Mouse (Mus musculus) liver, adult 2 months (tissue): ENCODE data around the gene Scn4b. TPM values are rescaled to one million over a fixed set of nuclear protein-coding genes. Genes with fewer than 3 reads are reported as not detected.

Experiments used
- DNase-seq: peaks from one replicate; pipeline ENCODE4 v3.0.0-alpha.2; 2011; ENCODE audit warnings: low read depth, low spot score; ENCODE audit errors: extremely low read depth
- H3K27ac ChIP-seq: fragments of 200-500 bp; replicated peaks from 2 replicates; pipeline ENCODE4 v1.5.1; 2012; ENCODE audit warnings: low read depth, mild to moderate bottlenecking, control low read depth, inconsistent platforms, low read length; ENCODE audit not compliant: insufficient read depth
- H3K27me3 ChIP-seq: fragments of 200-500 bp; 2 replicates; pipeline ENCODE4 v1.6.1; 2012; ENCODE audit warnings: mild to moderate bottlenecking, moderate library complexity, low read length, inconsistent platforms; ENCODE audit not compliant: control insufficient read depth, insufficient read depth
- H3K36me3 ChIP-seq: fragments of 200-500 bp; 2 replicates; pipeline ENCODE4 v1.6.1; 2012; ENCODE audit warnings: low read length, inconsistent platforms; ENCODE audit not compliant: control insufficient read depth, insufficient read depth
- H3K4me1 ChIP-seq: fragments of 200-500 bp; 2 replicates; pipeline ENCODE4 v1.6.1; 2011; ENCODE audit warnings: low read length; ENCODE audit not compliant: control insufficient read depth, insufficient read depth
- H3K4me3 ChIP-seq: fragments of 200-500 bp; 2 replicates; pipeline ENCODE4 v1.5.1; 2011; ENCODE audit warnings: low read depth, mild to moderate bottlenecking, control low read depth, low read length, moderate library complexity; ENCODE audit not compliant: insufficient read depth
- H3K79me2 ChIP-seq: fragments of 200-500 bp; 2 replicates; pipeline ENCODE4 v1.6.1; 2012; ENCODE audit warnings: inconsistent platforms, mild to moderate bottlenecking, low read length, moderate library complexity; ENCODE audit not compliant: control insufficient read depth, insufficient read depth
- H3K9ac ChIP-seq: fragments of 200-500 bp; 2 replicates; pipeline ENCODE4 v1.6.1; 2012; ENCODE audit warnings: low read depth, mild to moderate bottlenecking, control low read depth, inconsistent platforms, low read length
- CTCF ChIP-seq: fragments of 200-500 bp; IDR thresholded peaks from 2 replicates; pipeline ENCODE4 v1.5.1; 2011; ENCODE audit warnings: low read depth, low read length, control low read depth
- POLR2A ChIP-seq: fragments of 200-500 bp; IDR thresholded peaks from 2 replicates; pipeline ENCODE4 v1.6.1; 2011; ENCODE audit warnings: low read length, control low read depth; ENCODE audit not compliant: insufficient read depth; ENCODE audit errors: extremely low read depth
- WGBS: fragments of 180-500 bp; shearing (Covaris S2); methylation state at CpG from one replicate; pipeline ENCODE4 v1.1.7; 2018; 5-methylcytosine and 5-hydroxymethylcytosine counted together
- polyA plus RNA-seq: library from polyadenylated mRNA; depleted of rRNA; stranded (reverse); fragments of >200 nt; gene quantifications from 2 replicates; pipeline ENCODE4 v1.2.3, GENCODE M21; 2012
- total RNA-seq: library from RNA; depleted of rRNA; stranded (reverse); fragments of >200 nt; gene quantifications from 2 replicates; pipeline ENCODE4 v1.2.3, GENCODE M21; 2014

Gene Scn4b
- total and polyA plus RNA-seq, 2 experiments: 0.02 to 0.28 TPM

GRCm38 (mm10) chr9:45133484-45134310, 4.5 kb upstream of the Scn4b start:
- Histone ChIP-seq H3K36me3 (no peaks in the 10 kb centered on the region), H3K9ac (no peak overlapping the region), H3K79me2 (no peaks in the 10 kb centered on the region), H3K4me3 (no peak overlapping the region), H3K4me1 (no peaks in the 10 kb centered on the region), H3K27ac (no peak overlapping the region), H3K27me3 (peaks cover 10% of the 10 kb centered on the region)
- peak; percentile 57 for DNase-seq
- WGBS: 25% methylated on average over 5 of the region's 5 CpGs
- TF ChIP-seq CTCF (peak; percentile 87), POLR2A (no peak)

DNA sequence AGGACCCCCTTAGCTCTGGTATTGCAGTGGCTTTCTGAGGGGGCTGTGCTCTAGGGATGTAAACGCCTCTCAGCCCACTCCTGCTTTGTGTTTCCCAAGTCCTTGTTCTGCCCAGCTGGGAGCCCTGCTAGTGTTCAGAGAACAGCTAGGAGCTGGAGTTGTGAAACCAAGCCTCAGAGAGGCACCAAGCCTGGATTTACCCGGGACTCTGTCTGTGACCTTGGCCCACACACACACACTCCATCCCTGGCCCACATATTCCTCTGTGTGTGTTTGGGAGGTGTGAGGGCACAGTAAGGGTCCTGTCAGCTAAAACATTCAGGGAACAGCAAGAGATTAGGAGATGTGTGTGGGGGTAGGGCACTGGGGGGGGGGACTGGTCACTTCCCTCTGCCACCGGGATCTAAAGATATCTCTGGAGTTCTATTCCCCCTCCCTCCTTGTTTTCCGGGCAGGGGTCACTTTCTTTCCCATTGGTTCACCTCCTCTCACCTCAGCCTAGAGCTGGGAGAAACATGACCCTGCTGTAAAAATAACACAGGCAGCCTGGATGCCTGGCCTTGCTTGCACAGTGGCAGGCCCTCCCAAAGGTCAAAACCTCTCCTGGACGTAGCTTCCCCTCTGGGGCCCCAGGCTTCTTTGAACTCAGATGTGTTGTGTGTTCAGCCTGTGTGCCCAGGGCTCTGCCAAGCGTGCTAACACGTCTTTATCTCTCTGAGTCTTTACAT, 1.6 kb upstream of the Scn4b start:
- no peak overlapping the region for H3K4me3 ChIP-seq
- DNase-seq: no peak
- WGBS: 17% methylated on average over 7 of the region's 7 CpGs
- H3K79me2 ChIP-seq: no peaks in the 10 kb centered on the region
- no peak overlapping the region for H3K27ac ChIP-seq
- H3K36me3 ChIP-seq: no peaks in the 10 kb centered on the region
- H3K27me3 ChIP-seq: peaks cover 16% of the 10 kb centered on the region
- H3K9ac ChIP-seq: no peak overlapping the region
- no peaks in the 10 kb centered on the region for H3K4me1 ChIP-seq
- no peak for TF ChIP-seq CTCF
- TF ChIP-seq POLR2A: no peak

GRCm38 (mm10) chr9:45139082-45139481, 887 bp downstream of the Scn4b start:
- WGBS: 45% methylated on average over 7 of the region's 7 CpGs
- Histone ChIP-seq H3K9ac (no peak overlapping the region), H3K27ac (no peak overlapping the region), H3K4me3 (no peak overlapping the region), H3K36me3 (no peaks in the 10 kb centered on the region), H3K4me1 (no peaks in the 10 kb centered on the region), H3K27me3 (peaks cover 16% of the 10 kb centered on the region), H3K79me2 (no peaks in the 10 kb centered on the region)
- TF ChIP-seq CTCF: no peak
- no peak for TF ChIP-seq POLR2A
- DNase-seq: no peak

GRCm38 (mm10) chr9:45140945-45141344, 2.8 kb downstream of the Scn4b start:
- peaks cover 20% of the 10 kb centered on the region for H3K27me3 ChIP-seq

DNA sequence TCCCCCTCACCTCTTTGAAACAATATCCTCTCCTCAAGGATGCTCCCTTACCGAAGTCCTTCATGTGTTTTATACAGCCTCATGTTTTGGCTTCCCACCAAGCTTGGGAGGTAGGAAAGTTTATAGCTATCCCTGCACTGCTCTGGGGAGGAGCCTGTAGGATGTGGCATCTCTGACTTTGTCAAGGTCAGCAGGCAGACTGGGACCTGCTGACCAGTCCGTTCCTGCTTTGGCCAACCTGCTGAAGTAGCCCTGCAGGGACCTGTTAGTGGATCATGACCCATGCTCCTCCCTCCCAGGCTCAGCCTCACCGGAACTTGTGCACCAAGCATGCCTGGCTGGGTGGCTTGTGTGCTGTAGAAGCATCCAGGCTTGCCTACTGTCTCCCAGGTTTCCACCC, 4.5 kb downstream of the Scn4b start:
- H3K4me1 ChIP-seq: no peaks in the 10 kb centered on the region; the same call in 1 of the 2 replicates
- no peaks in the 10 kb centered on the region for H3K36me3 ChIP-seq
- TF ChIP-seq POLR2A (no peak), CTCF (no peak)
- H3K9ac ChIP-seq: no peak overlapping the region
- no peak for DNase-seq
- 59% methylated on average over 3 of the region's 3 CpGs for WGBS
- H3K27ac ChIP-seq: no peak overlapping the region
- no peaks in the 10 kb centered on the region for H3K79me2 ChIP-seq
- H3K4me3 ChIP-seq: no peak overlapping the region
- H3K27me3 ChIP-seq: peaks cover 20% of the 10 kb centered on the region

More at GRCm38 (mm10) chr9:45140945-45141344, 2.8 kb downstream of the Scn4b start:
- Histone ChIP-seq H3K27ac (no peak overlapping the region), H3K9ac (no peak overlapping the region), H3K4me1 (no peaks in the 10 kb centered on the region), H3K79me2 (no peaks in the 10 kb centered on the region), H3K4me3 (no peak overlapping the region), H3K36me3 (no peaks in the 10 kb centered on the region)
- 76% methylated on average over 7 of the region's 7 CpGs for WGBS
- TF ChIP-seq POLR2A (no peak), CTCF (no peak)
- no peak for DNase-seq
